Mouse (Mus musculus) testis, adult 2 months (tissue): ENCODE data around the gene Cables2.

Experiments used
- CTCF ChIP-seq: fragments of 200-500 bp; IDR thresholded peaks from 2 replicates; pipeline ENCODE4 v1.5.1; 2012; ENCODE audit warnings: low read depth, mild to moderate bottlenecking, inconsistent platforms, low read length, moderate library complexity; ENCODE audit not compliant: control insufficient read depth, insufficient read depth, insufficient replicate concordance
- POLR2A ChIP-seq: fragments of 200-500 bp; IDR thresholded peaks from 2 replicates; pipeline ENCODE4 v1.6.1; 2012; ENCODE audit warnings: low read depth, mild to moderate bottlenecking, inconsistent platforms, low read length, moderate library complexity; ENCODE audit not compliant: control insufficient read depth

- TF ChIP-seq POLR2A (no peak), CTCF (no peak)
These were observed 1.2 kb upstream of the Cables2 start for GRCm38 (mm10) chr2:180274523-180274922.
